Mouse (Mus musculus) MN1 (cell line): ENCODE results near the gene Atxn7.
"Not testable (repeated sequence)": the region's sequence is repeated elsewhere in the genome, so short reads cannot be mapped to it uniquely, and the experiment has no call there.

Experiments
- DNase-seq: peaks from one replicate; pipeline ENCODE4 v3.0.0-alpha.2; 2016; ENCODE audit warnings: low spot score

Atxn7 gene

GRCm38 (mm10) chr14:13982174-13982573 lies 20.9 kb downstream of the Atxn7 start:
- DNase-seq, result no peak

- DNase-seq, result no peak
Measured at GRCm38 (mm10) chr14:13988397-13988796, 27.2 kb downstream of the Atxn7 start.

GRCm38 (mm10) chr14:13990741-13991140 lies 29.5 kb downstream of the Atxn7 start:
- DNase-seq, result no peak

- DNase-seq, result no peak
Measured at GRCm38 (mm10) chr14:13995206-13996097, 34.2 kb downstream of the Atxn7 start.

- DNase-seq, result no peak
Measured at GRCm38 (mm10) chr14:14002771-14003170, 41.5 kb downstream of the Atxn7 start.

GRCm38 (mm10) chr14:14009712-14010111 lies 48.5 kb downstream of the Atxn7 start:
- no peak for DNase-seq

- DNase-seq, result peak; percentile 79
Measured at GRCm38 (mm10) chr14:14012383-14013251, 51.4 kb downstream of the Atxn7 start.

GRCm38 (mm10) chr14:14013252-14013711 lies 52.0 kb downstream of the Atxn7 start:
- peak; percentile 32 for DNase-seq

GRCm38 (mm10) chr14:14014636-14015375 lies 53.6 kb downstream of the Atxn7 start:
- DNase-seq, result no peak

GRCm38 (mm10) chr14:14019155-14019894 lies 58.1 kb downstream of the Atxn7 start:
- no peak for DNase-seq

GRCm38 (mm10) chr14:14021244-14021643 lies 60.0 kb downstream of the Atxn7 start:
- no peak for DNase-seq

- no peak for DNase-seq
Measured at GRCm38 (mm10) chr14:14025870-14026269, 64.6 kb downstream of the Atxn7 start.

GRCm38 (mm10) chr14:14030621-14031020 lies 69.4 kb downstream of the Atxn7 start:
- no peak for DNase-seq

- no peak for DNase-seq
Measured at GRCm38 (mm10) chr14:14032842-14033241, 71.6 kb downstream of the Atxn7 start.

- DNase-seq, result no peak
Measured at GRCm38 (mm10) chr14:14036352-14036751, 75.1 kb downstream of the Atxn7 start.

- no peak for DNase-seq
Measured at GRCm38 (mm10) chr14:14038233-14038632, 77.0 kb downstream of the Atxn7 start.

- no peak for DNase-seq
Measured at GRCm38 (mm10) chr14:14042336-14042735, 81.1 kb downstream of the Atxn7 start.

GRCm38 (mm10) chr14:14054386-14054785 lies 93.1 kb downstream of the Atxn7 start:
- peak; percentile 33 for DNase-seq

GRCm38 (mm10) chr14:14059606-14060005 lies 98.4 kb downstream of the Atxn7 start:
- DNase-seq, result not testable (repeated sequence)

- DNase-seq, result no peak
Measured at GRCm38 (mm10) chr14:14062531-14063245, 101.4 kb downstream of the Atxn7 start.

- no peak for DNase-seq
Measured at GRCm38 (mm10) chr14:14063382-14063781, 102.1 kb downstream of the Atxn7 start.
